Mouse (Mus musculus): ENCODE results near the gene Cldn15.

Cldn15 gene

DNA sequence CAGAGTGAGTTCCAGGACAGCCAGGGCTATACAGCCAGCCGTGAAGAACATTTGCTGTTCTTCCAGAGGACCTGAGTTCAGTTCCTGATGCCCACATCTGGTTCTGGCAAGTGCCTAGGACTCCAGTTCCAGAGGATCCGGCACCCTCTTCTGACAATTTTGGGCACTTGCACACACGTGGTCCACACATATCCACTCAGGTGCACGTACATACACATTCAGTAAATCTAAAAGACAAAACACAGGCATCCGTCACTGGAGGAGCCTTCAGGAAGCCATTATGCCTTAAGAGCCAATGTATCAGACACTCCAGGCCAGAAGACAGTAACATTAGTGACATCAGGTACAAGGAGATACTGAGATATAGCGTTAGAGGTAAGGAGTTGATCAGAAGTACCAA is 15.9 kb upstream of the Cldn15 start:
- DNase-seq = no peak

DNA sequence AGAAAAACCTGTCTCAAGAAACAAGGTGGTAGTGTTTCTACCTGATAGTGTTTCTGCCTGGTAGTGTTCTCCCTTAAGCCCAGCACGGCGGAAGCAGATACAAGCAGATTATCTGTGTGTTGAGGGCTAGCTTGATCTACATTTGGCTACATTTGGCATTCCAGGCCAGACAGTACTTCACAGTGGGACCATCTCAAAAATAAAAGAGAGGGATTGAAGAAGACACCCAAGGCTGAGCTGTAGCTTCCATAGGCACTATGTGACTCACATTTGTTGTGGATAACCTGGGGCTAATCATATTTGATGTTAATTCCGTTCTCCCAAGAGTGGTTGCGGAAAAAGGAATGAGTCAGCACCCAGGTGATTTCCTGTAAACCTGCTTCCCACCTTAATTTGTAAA is 14.3 kb upstream of the Cldn15 start:
- DNase-seq = no peak

- peak; percentile 97 for DNase-seq
These were observed 13.4 kb upstream of the Cldn15 start, which contains the start of gene Fis1 for GRCm38 (mm10) chr5:136953015-136953414. Fis1 (plus strand) TSS chr5:136953275.

DNA sequence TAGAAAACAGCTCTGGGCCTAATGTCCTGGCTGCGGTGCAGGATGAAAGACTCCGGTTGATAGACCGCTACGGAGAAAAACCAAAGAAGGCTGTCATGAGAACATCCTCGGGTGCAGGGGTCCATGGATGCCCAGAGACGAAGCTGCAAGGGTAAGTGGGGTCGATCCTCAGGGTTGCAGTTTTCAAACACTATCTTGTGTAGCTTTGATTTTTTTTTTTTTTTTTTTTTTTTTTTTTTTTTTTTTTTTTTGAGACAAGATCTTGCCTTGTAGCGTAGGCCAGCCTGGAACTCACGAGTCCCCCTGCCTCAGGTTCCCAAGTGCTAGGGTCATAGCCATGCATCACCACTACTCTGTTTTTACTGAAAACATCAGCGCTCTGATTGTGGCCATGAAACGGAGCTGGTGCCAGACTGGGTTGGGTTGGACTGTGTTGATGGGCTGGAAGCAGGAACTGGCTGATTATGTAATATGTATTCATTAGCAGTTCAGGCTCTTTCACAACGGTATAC is 12.9 kb upstream of the Cldn15 start:
- peak; percentile 62 for DNase-seq

GRCm38 (mm10) chr5:136955622-136956021 is 10.8 kb upstream of the Cldn15 start:
- no peak for DNase-seq

- peak; percentile 13 for DNase-seq
These were observed 9.2 kb upstream of the Cldn15 start for GRCm38 (mm10) chr5:136957250-136957649.

GRCm38 (mm10) chr5:136958991-136959605 is 7.3 kb upstream of the Cldn15 start:
- no peak for DNase-seq

GRCm38 (mm10) chr5:136960053-136960452 is 6.4 kb upstream of the Cldn15 start:
- DNase-seq = peak; percentile 36

DNA sequence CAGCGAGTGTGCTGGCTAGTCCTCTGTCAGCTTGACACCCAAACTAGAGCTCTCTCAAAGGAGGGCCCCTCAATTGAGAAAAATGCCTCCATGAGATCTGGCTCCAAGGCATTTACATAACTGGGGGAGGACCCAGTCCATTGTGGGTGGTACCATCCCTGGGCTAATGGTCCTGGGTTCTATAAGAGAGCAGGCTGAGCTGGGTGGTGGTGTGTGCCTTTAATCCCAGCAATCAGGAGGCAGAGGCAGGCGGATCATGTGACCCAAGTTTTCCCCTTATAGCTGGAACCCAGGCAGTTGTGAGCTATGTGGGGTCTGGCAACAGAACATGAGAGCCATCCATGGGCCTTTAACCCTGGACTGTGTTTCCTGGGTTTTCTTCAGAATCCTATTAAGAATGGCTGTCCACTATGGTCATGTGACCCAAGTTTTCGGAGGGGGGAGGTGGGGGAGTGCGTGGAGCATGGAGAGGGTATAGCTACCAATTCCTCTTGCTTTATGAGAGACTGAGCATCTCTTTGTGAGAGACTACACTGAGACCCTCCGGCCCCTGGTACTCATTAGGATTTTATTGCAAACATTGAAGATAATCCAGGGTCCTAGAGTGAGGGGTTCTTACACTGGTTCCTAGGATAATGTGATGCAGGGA is 5.0 kb upstream of the Cldn15 start:
- DNase-seq = peak; percentile 61

- peak; percentile 91 for DNase-seq
These were observed 4.4 kb upstream of the Cldn15 start for GRCm38 (mm10) chr5:136961983-136962461.

GRCm38 (mm10) chr5:136962501-136962900 is 3.9 kb upstream of the Cldn15 start:
- DNase-seq = peak; percentile 81

GRCm38 (mm10) chr5:136962966-136963540 is 3.4 kb upstream of the Cldn15 start:
- peak; percentile 56 for DNase-seq

DNA sequence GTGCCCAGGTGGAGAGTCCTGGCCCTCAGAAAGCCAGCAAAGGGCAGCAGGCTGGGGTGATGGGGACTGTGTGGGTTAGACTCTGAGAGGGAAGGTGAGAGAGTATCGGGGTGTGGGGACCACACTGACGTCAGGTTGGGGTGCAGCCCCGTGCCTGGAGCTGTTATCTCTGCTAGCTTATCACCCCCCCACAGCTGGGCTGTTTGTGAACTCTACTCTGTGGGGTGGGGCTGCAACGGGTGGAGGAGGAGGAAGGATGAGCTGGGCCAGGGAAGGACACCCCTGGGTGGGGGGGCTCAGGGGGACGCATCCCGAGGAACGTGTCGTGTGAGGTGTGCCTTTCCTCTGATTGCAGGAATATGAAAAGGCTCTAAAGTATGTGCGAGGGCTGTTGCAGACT is 1.2 kb upstream of the Cldn15 start:
- peak; percentile 33 for DNase-seq

DNA sequence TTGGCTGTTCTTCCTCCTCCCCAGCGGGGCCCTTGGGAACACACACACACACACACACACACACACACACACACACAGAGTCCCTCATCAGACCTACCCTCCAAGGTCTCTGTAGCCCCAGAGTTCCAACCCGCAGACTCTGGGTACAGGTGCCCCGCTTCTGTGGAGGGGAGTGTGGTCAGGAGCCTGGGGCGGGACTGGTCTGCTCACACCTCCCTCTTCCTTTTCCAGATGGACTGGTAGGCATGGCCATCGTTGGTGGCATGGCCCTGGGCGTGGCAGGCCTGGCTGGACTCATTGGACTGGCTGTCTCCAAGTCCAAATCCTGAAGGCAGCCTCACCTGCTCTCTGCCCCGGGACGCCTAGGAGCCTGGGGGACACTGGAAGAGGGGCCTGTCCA is 730 bp upstream of the Cldn15 start:
- DNase-seq = peak; percentile 24

DNA sequence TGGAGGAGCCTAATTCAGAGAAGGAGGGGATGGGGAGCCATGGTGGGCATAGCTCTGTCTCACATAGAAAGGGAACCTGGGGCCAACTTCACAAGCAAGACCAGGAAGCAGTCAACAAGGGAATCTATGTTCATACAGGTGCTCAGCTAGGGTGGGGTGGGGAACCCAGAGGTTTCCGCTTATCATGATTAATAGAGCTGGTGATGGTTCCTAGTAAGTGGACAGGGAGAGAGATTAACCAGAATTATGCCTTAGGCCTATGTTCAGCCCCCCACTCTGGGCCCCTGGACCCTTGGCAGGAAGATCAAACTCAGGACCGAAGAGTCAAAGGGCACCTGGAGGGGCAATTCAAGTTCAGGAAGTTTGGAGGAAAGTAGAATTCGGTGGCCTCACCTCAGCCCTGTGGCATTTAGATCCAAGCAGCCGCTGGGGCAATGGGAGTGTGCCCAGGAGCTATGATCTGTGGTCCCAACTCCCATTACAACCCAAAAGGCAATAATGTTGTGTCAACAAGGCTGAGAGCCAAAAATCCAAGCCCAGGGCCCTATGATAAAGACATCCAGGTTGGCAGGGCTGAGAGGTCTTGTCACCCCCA is 542 bp downstream of the Cldn15 start:
- DNase-seq = no peak

GRCm38 (mm10) chr5:136967592-136967991 is 1.2 kb downstream of the Cldn15 start:
- DNase-seq = no peak

DNA sequence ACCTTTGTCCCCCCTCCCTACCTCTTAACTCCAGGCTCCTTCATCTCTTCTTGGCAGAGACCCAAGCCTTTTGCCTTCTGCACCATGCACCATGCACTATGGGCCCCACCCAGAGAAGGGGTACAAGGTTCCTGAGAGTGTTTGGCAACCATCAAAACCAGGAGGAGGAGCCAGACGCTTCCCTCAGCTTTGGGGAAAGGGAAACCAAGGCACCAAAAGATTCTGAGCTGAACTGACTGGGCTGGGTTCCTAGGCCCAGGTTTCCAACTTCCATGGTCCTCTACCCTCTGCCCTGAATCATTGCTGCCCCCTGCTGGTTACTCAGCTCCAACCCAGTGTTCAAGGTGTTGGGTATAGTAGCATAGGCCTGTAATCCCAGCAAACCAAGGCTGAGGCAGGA is 4.3 kb downstream of the Cldn15 start:
- DNase-seq = no peak

- DNase-seq = no peak
These were observed 7.3 kb downstream of the Cldn15 start for GRCm38 (mm10) chr5:136973670-136974069.

GRCm38 (mm10) chr5:136977769-136978168 is 11.4 kb downstream of the Cldn15 start:
- no peak for DNase-seq

DNA sequence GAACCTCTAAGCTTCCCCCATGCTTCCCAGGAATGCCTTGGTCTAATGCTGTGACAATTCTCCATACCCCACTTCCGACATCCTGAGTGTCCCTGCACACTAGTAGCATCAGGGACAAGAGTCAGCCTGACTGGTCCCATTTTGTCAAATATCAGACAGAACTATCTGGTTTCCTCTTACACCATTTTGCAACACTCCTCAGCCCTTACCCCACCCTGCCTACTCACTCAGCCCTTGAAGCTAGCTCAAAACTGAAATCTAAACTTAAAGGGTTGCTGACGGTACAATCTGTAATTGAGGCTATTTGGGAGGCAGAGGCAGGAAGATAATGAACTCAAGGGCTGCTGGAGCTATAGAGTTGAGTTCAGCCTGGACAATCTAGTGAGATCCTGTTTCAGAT is 13.3 kb downstream of the Cldn15 start:
- DNase-seq = no peak

GRCm38 (mm10) chr5:136980974-136981373 is 14.6 kb downstream of the Cldn15 start:
- no peak for DNase-seq

GRCm38 (mm10) chr5:136982338-136982930 is 16.0 kb downstream of the Cldn15 start:
- DNase-seq = no peak

DNA sequence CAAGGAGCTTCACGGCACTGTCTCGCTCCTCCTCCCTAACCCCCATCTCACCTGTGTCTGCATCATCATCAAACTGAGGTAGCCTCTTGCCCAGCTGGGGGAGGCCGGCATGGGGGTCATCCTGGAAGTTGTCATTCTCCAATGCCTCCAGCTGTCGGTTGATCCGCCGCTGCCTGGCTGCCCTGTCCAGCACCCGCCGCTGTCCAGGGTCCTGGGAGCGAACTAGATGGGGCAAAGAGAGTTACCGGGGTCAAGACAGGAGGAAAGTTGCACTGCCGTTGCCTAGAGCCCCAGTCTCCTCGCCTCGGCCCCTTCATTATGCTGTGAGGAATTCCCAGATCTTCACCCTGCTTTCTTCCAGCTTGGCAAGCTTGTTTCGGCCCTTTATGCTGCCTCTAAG is 18.4 kb downstream of the Cldn15 start:
- DNase-seq = peak; percentile 35

Data from cerebellum, adult 11-12 months (tissue).